Mouse (Mus musculus) urinary bladder, postnatal 14 days (tissue): ENCODE measurements around the gene Znrf1.

ENCODE experiments used
- DNase-seq: peaks from one replicate; pipeline ENCODE4 v3.0.0; 2021; ENCODE audit warnings: low spot score

The Znrf1 gene

GRCm38 (mm10) chr8:111570432-111570831 lies 34.5 kb downstream of the Znrf1 start:
- no peak for DNase-seq

DNA sequence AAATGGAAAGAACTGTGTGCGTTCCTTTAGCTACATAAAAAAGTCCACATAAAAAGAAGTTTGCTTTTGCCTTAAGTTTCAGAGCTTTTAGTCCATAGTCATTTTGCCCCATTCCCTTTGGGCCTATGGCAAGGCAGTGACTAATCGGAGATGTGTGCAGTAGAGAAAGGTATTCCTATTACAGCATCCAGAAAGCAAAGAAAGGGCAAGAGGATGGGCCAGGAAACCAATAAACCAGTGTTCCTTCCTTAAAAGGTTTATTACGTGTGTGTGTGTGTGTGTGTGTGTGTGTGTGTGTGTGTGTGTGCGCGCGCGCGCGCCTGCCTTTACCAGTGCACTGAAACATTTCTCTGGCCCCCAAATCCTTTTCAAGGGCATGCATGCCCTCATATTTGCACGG lies 35.8 kb downstream of the Znrf1 start:
- DNase-seq = no peak

DNA sequence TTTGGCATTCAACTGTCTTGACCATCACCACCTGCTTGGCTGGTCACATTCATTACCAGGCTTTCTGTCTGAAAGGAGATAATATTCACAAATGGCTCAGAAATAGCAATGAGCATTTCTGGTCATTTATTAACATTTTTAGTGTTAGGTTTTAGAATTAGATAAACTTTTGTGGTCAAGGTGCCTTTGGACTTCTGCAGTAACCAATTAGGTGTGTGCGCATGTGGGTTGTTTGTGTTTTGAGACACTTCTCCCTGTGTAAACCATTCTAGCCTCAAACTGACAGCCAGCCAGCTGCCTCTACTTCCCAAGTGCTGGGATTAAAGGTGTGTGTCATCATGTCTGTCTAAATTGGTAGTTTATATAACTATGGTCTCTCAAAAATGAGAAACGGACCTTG lies 36.5 kb downstream of the Znrf1 start:
- no peak for DNase-seq

DNA sequence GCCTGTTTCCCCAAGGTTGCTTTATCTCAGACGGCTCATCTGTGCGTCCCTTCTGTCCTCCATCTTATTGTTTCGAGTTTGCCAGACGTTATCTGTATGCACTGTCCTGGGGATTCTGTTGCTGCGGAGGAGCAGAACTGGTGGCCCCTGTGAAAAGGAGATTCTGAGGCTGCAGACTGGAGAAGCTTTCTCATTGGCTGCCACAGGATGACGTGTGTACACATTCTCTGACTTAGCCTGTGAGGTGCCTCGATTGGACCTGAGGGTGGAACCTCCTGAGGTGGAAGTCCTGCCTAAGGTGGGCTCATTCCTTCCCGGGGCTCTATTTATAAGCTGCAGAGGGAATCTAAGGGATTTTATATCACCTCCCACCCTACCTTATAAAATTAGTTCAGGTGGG lies 37.7 kb downstream of the Znrf1 start:
- DNase-seq = no peak

- no peak for DNase-seq
Measured at GRCm38 (mm10) chr8:111574016-111574415, 38.1 kb downstream of the Znrf1 start.

DNA sequence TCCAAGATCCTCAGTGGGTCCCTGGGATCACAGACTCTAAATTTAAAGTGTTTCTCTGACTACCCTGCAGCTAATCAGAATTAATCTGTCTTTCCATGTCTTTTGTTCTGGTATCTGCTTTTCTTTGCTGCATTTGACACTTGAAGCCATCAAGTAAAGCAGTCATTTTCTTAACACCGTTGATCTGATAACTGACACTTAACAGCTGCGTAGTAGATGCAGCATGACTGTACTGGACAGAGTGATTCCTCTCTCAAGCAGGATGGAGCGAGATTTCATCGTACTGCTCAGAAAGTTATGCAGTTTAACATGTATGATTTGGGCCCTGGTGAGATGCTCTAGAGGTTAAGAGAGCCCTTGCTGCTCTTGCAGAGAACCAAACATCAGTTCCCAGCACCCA lies 39.6 kb downstream of the Znrf1 start:
- no peak for DNase-seq

DNA sequence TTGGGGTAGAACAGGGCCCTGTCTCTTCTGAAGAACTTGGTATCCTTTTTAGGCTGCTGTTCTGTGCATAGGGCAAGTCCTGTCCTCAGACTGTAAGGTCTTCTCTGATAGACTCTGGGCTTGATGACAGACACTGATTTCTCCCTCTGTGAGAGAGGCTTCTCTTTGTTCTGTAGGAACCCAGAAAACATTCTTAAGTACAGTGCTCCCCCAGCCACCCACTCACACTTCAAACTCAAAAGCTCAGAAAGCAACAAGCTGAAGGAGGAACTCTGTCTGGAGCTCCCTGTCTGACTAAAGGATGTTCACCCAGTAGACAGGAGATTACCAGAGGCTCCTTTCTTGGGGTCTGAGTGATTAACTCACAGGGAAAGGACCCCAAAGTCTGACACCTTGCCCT lies 40.6 kb downstream of the Znrf1 start:
- no peak for DNase-seq

DNA sequence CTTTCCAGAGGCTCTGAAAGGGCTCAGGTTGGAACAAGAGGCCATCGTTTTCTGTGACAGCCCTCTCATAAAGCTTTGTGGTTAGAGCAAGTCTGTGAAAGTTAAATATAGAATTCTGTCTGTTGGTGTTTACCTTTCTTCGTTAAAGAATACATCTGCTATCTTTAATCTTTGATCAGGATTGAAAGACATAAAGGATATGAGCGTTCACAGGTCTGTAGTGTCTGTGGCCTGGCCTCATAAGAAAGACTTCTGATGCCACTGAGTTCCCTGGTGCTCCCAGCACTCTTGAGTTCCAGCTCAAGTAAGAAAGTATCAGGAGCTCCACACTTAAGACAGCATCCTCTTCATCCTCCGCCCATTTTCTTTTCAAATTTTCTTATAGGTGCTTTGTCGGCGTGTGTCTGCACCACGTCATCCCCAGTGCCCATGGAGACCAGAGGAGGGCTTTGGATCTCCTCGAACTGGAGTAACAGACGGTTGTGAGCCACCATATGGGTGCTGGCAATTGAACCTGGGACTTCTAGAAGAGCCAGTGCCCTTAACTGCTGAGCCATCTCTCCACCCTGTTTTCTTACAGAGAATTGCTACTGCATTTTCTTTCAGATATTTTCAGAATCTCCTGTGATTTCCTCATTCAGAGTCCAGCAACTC lies 42.1 kb downstream of the Znrf1 start:
- DNase-seq = no peak

DNA sequence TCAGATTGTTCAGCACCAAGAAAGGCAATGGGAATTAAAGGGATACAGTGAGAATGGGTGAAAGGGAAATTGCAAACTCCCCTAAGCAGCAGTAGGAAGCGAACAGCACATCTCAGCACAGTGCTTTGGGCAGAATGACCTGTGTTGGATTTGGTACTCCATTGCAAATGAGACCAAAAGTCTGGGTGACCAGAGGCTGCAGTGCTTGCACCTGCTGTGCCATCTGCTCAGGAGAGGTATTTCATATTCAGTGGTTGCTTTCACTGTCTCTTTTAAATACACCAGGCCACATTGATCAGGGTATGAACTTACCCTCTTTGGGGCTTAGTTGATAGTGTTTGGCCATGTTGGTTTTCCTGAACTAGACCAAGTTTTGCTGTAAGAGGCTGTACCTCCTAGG lies 43.4 kb downstream of the Znrf1 start:
- no peak for DNase-seq

- no peak for DNase-seq
Measured at GRCm38 (mm10) chr8:111580306-111580705, 44.4 kb downstream of the Znrf1 start.

- DNase-seq = no peak
Measured at GRCm38 (mm10) chr8:111582386-111582785, 46.5 kb downstream of the Znrf1 start.

DNA sequence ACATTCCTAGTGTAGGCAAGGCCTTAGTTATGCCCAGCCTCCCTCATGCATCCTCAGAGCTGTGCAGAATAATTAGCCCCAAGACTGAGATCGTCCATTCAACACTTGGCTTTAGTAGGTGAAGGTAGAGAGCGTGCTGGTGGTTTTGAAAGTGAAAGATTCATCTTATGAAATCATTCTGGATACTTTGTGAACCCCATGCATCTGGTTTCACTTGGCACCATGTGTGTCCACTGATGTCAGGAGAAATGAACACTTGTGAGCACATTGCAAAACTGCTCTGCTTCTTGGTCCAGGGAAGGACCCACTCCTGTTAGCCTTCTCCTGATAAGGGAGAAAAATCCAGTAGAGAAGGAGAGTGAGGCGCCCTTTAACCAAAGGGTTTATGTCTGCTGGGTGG lies 49.0 kb downstream of the Znrf1 start:
- no peak for DNase-seq

DNA sequence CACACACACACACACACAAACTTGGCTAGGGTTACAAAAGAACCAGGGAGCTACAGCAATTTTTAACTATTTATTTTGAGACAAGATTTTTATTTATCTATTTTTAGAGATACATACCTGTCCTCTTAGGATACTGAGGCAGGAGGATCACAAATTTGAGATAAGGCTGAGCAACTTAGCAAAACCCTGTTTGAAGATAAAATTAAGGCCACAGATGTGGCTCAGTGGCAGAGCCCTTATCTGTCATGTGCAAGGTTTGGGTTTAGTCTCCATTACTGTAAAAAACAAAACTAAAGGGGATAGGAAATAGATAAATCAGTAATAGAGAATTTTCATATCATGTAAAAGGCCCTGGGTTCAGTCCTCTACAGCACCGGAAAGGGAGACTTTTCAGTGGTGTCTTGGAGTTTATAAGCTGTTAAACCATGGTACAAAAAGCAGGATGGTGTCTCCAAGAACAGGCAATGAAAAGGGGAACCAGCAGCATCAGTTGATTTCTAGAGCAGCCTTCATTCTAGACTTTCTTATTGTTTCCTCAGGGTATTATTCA lies 51.7 kb downstream of the Znrf1 start:
- DNase-seq = no peak

- no peak for DNase-seq
Measured at GRCm38 (mm10) chr8:111588336-111588735, 52.4 kb downstream of the Znrf1 start.

DNA sequence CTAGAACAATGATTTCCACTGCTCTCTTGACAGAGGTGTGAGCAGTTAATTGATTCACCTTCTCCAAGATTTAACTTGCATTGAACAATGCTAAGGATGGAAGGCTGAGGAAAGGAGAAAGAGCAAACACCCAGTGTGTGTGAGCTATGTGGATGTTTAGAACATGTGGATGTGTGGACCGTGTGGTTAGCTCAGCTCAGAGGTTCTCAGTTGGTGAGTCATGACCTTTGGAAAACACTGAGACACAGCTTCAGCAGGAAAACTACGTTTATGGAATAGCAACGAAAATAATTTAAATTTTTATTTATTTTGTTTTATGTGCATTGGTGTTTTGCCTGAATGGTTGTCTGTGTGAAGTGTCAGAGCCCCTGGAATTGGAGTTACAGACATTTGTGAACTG lies 54.3 kb downstream of the Znrf1 start:
- DNase-seq = no peak

- DNase-seq = no peak
Measured at GRCm38 (mm10) chr8:111591176-111591575, 55.3 kb downstream of the Znrf1 start.

DNA sequence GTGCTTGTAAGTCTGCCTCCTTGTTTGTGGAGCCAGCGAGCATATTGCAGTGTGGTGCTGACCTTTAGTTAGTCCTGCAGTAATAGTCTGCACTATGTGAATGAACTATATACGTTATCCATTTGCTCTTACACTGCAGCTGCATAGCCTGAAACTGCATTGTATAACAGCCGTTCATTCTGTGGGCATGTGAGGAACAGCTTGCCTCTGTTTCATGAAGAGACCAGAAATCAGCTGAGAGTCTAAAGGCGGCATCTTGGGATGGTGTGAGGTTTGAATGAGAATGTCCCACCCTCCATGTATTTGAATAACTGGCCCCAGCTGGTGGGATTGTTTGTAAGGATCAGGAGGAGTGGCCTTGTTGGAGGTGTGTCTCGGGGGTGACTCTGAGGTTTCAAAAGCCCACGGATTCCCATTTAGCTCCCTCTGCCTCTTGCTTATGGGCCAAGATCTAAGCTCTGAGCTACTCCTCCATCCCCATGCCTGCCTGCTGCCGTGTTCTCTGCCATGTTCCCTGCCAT lies 56.6 kb downstream of the Znrf1 start:
- no peak for DNase-seq

- no peak for DNase-seq
Measured at GRCm38 (mm10) chr8:111594044-111594840, 58.3 kb downstream of the Znrf1 start.

GRCm38 (mm10) chr8:111594951-111595350 lies 59.1 kb downstream of the Znrf1 start:
- DNase-seq = no peak

- peak; percentile 65 for DNase-seq
Measured at GRCm38 (mm10) chr8:111595712-111596484, 60.0 kb downstream of the Znrf1 start.

GRCm38 (mm10) chr8:111596485-111596821 lies 60.6 kb downstream of the Znrf1 start:
- no peak for DNase-seq

DNA sequence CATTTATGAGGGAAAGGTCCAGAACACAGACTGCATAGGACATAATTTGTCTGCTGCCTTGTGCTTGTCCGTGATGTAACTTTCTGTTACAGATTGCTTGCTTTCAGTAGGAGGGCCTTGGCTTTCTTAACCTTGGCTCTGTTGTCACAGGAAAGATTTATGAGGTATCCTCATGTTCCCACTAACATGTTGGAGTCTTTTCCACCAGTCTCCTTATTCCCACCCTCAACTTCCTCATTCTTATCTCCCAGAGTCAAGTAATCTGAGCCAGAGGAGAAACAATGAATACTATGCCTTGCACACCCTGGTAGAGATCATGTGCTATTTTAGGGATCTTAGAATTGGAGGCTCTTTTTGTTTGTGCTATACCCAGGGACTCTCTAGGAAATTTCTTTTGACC lies 61.4 kb downstream of the Znrf1 start:
- DNase-seq = peak; percentile 33
